Mouse (Mus musculus): ENCODE measurements around the gene Gdf1.

DNA sequence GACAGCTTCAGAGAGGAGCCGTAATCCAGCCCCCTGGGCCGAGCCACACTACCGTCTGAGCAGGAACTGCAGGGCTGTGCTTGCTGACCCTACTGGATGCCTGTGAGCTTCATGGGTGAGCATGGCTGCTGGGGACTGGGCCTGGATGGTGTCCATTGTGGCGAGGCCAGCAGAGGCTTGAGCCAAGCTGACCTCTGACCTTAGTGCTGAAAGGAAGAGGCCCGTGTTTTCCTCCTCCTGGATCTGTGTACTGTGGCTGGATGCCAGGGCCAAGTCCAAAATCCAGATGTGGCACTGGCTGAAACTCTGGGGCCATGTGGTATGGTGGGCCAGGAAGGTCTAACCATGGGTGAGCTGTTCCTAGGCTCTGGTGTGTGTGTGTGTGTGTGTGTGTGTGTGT is 34.4 kb downstream of the Gdf1 start:
- TF ChIP-seq CTCF (conservative IDR thresholded peaks at IDR 0.05; ENCODE audit: insufficient read depth, insufficient read length, low read depth, low read length) (no peak), POLR2A (IDR thresholded peaks at IDR 0.05; ENCODE audit: low read depth, low read length) (no peak)
